Mouse (Mus musculus) CH12.LX (cell line): ENCODE measurements at regions not wholly inside any gene's neighbourhood (a gene's known extent, or its start where the extent isn't known, plus 50 kb on each side); places are given as distances from the start of the nearest gene placed in this dataset.

Experiments
- DNase-seq: peaks from one replicate; pipeline ENCODE4 v3.0.0-alpha.2; 2013; ENCODE audit errors: extremely low read depth
- H3K27ac ChIP-seq: 2 replicates; pipeline ENCODE4 v1.5.1; 2012; ENCODE audit warnings: low read depth, mild to moderate bottlenecking, control low read depth, moderate library complexity; ENCODE audit not compliant: insufficient read depth
- H3K27me3 ChIP-seq: replicated peaks from 2 replicates; pipeline ENCODE3; 2012; ENCODE audit warnings: inconsistent platforms
- H3K36me3 ChIP-seq, 2 experiments: replicated peaks in 1 of 2; 2 replicates each; pipeline versions ENCODE3 to v1.6.1; 2012; ENCODE audit warnings: inconsistent platforms in 1 of 2, low read length in 1 of 2, mild to moderate bottlenecking in 1 of 2, mixed read lengths in 1 of 2, moderate library complexity in 1 of 2; ENCODE audit not compliant: control insufficient read depth in 1 of 2, insufficient read depth in 1 of 2
- H3K4me1 ChIP-seq, 2 experiments: 2 replicates each; pipeline ENCODE4 v1.6.1; 2012; ENCODE audit warnings: inconsistent platforms in 1 of 2, moderate library complexity in 1 of 2; ENCODE audit not compliant: insufficient read depth in 2 of 2, control insufficient read depth in 1 of 2
- H3K4me2 ChIP-seq: 2 replicates; pipeline ENCODE4 v1.6.1; 2012; ENCODE audit warnings: low read depth, mild to moderate bottlenecking, control low read depth; ENCODE audit not compliant: poor library complexity, insufficient read depth, severe bottlenecking
- H3K4me3 ChIP-seq, 3 experiments: fragments of 150-350 bp in 1 of 3; sonication (generic) in 1 of 3; replicated peaks in 1 of 3; 2 replicates each; pipeline versions ENCODE3 to v1.5.1; 2011 to 2012; ENCODE audit warnings: low read depth in 2 of 3, low read length in 2 of 3, mild to moderate bottlenecking in 2 of 3, moderate library complexity in 2 of 3, control low read depth in 1 of 3, improper control_type of control experiment in 1 of 3, inconsistent platforms in 1 of 3, mixed read lengths in 1 of 3; ENCODE audit not compliant: poor library complexity in 1 of 3
- H3K79me2 ChIP-seq: replicated peaks from 2 replicates; pipeline ENCODE4 v1.6.1; 2012; ENCODE audit warnings: mild to moderate bottlenecking, moderate library complexity; ENCODE audit not compliant: control insufficient read depth, poor library complexity, insufficient read depth, severe bottlenecking; ENCODE audit errors: extremely low read depth
- H3K9ac ChIP-seq: 2 replicates; pipeline ENCODE4 v1.6.1; 2012; ENCODE audit warnings: low read depth, mild to moderate bottlenecking, control low read depth, moderate library complexity; ENCODE audit not compliant: insufficient read depth
- H3K9me3 ChIP-seq: replicated peaks from 2 replicates; pipeline ENCODE3; 2012; ENCODE audit warnings: low read length, inconsistent platforms, mixed read lengths
- BHLHE40 ChIP-seq: IDR thresholded peaks from 2 replicates; pipeline ENCODE4 v1.6.1; 2011; ENCODE audit warnings: mild to moderate bottlenecking, low read depth, low read length, improper control_type of control experiment
- CHD1 ChIP-seq: IDR thresholded peaks from 2 replicates; pipeline ENCODE4 v1.6.1; 2012; ENCODE audit warnings: low read depth, low read length, improper control_type of control experiment, inconsistent platforms
- E2F4 ChIP-seq: IDR thresholded peaks from 2 replicates; pipeline ENCODE4 v1.6.1; 2011; ENCODE audit warnings: low read depth, low read length, improper control_type of control experiment; ENCODE audit not compliant: insufficient replicate concordance
- ELF1 ChIP-seq: IDR thresholded peaks from 2 replicates; pipeline ENCODE4 v1.6.1; 2014; ENCODE audit warnings: low read depth, mild to moderate bottlenecking, inconsistent platforms, low read length, improper control_type of control experiment
- GABPA ChIP-seq: IDR thresholded peaks from 2 replicates; pipeline ENCODE4 v1.6.1; 2012; ENCODE audit warnings: low read depth, low read length, improper control_type of control experiment, inconsistent platforms; ENCODE audit not compliant: insufficient replicate concordance
- HCFC1 ChIP-seq: IDR thresholded peaks from 2 replicates; pipeline ENCODE4 v1.6.1; 2012; ENCODE audit warnings: low read depth, mild to moderate bottlenecking, inconsistent platforms, low read length, improper control_type of control experiment
- IRF4 ChIP-seq: IDR thresholded peaks from 2 replicates; pipeline ENCODE4 v1.6.1; 2014; ENCODE audit warnings: low read depth, mild to moderate bottlenecking, inconsistent platforms, low read length, improper control_type of control experiment
- JUN ChIP-seq: IDR thresholded peaks from 2 replicates; pipeline ENCODE4 v1.6.1; 2011; ENCODE audit warnings: low read depth, mild to moderate bottlenecking, low read length, improper control_type of control experiment, moderate library complexity; ENCODE audit not compliant: insufficient read depth
- JUND ChIP-seq: conservative IDR thresholded peaks from 2 replicates; pipeline ENCODE4 v1.6.1; 2011; ENCODE audit warnings: low read depth, low read length, improper control_type of control experiment
- MAFK ChIP-seq: IDR thresholded peaks from 2 replicates; pipeline ENCODE4 v1.6.1; 2011; ENCODE audit warnings: low read length, improper control_type of control experiment; ENCODE audit not compliant: insufficient replicate concordance
- MXI1 ChIP-seq: IDR thresholded peaks from 2 replicates; pipeline ENCODE4 v1.6.1; 2011; ENCODE audit warnings: mild to moderate bottlenecking, low read depth, low read length, improper control_type of control experiment
- MYC ChIP-seq: IDR thresholded peaks from 2 replicates; pipeline ENCODE4 v1.6.1; 2011; ENCODE audit warnings: low read depth, mild to moderate bottlenecking, improper control_type of control experiment, low read length
- PAX5 ChIP-seq: IDR thresholded peaks from 2 replicates; pipeline ENCODE4 v1.6.1; 2012; ENCODE audit warnings: low read length, inconsistent platforms, mixed read lengths
- POLR2AphosphoS2 ChIP-seq: IDR thresholded peaks from 2 replicates; pipeline ENCODE4 v1.6.1; 2011; ENCODE audit warnings: low read depth, low read length, improper control_type of control experiment
- RAD21 ChIP-seq: IDR thresholded peaks from 2 replicates; pipeline ENCODE4 v1.6.1; 2011; ENCODE audit warnings: low read depth, mild to moderate bottlenecking, low read length, improper control_type of control experiment, moderate library complexity
- RCOR1 ChIP-seq: conservative IDR thresholded peaks from 2 replicates; pipeline ENCODE4 v1.6.1; 2012; ENCODE audit warnings: low read depth, mild to moderate bottlenecking, inconsistent platforms, low read length, improper control_type of control experiment
- SIN3A ChIP-seq: IDR thresholded peaks from 2 replicates; pipeline ENCODE4 v1.6.1; 2012; ENCODE audit warnings: low read length, improper control_type of control experiment, inconsistent platforms
- TBP ChIP-seq: conservative IDR thresholded peaks from 2 replicates; pipeline ENCODE4 v1.6.1; 2011; ENCODE audit warnings: low read depth, low read length, improper control_type of control experiment
- UBTF ChIP-seq: IDR thresholded peaks from 2 replicates; pipeline ENCODE4 v1.6.1; 2012; ENCODE audit warnings: low read depth, mild to moderate bottlenecking, inconsistent platforms, low read length, improper control_type of control experiment, moderate library complexity
- USF2 ChIP-seq: conservative IDR thresholded peaks from 2 replicates; pipeline ENCODE4 v1.6.1; 2011; ENCODE audit warnings: low read depth, low read length, improper control_type of control experiment
- ZMIZ1 ChIP-seq: IDR thresholded peaks from 2 replicates; pipeline ENCODE4 v1.6.1; 2012; ENCODE audit warnings: low read depth, mild to moderate bottlenecking, inconsistent platforms, low read length, improper control_type of control experiment
- ZNF384 ChIP-seq: IDR thresholded peaks from 2 replicates; pipeline ENCODE4 v1.6.1; 2012; ENCODE audit warnings: low read depth, low read length, improper control_type of control experiment, inconsistent platforms
- dilution Hi-C: fragments of 300-500 bp; cut with MboI; formaldehyde crosslinking; loops from 2 replicates; pipeline ENCODE4 v1.14.3; 2020; ENCODE audit warnings: low sequenced_read_pairs; ENCODE audit not compliant: extremely low pct_unique_long_range_greater_than_20kb, extremely low pct_ligation_motif_present
- in situ Hi-C: fragments of 300-500 bp; cut with MboI; formaldehyde crosslinking; loops from 3 replicates; pipeline ENCODE4 v1.14.3; 2019; ENCODE audit warnings: low sequenced_read_pairs, low pct_ligation_motif_present, low pct_unique_long_range_greater_than_20kb, mixed read lengths

GRCm38 (mm10) chr10:15426746-15427145, 708.7 kb upstream of the Gje1 start:
- no peaks in the 10 kb centered on the region for H3K4me1 ChIP-seq
- no peak overlapping the region for H3K9ac ChIP-seq
- H3K36me3 ChIP-seq: no peaks in the 10 kb centered on the region
- H3K9me3 ChIP-seq: no peaks in the 10 kb centered on the region
- no peak overlapping the region for H3K4me3 ChIP-seq
- in situ Hi-C loops (no loop called here), dilution Hi-C loops (no loop called here)
- no peaks in the 10 kb centered on the region for H3K79me2 ChIP-seq
- no peaks in the 10 kb centered on the region for H3K27me3 ChIP-seq
- no peak for DNase-seq
- no peak overlapping the region for H3K27ac ChIP-seq
- TF ChIP-seq BHLHE40: no peak
- TF ChIP-seq RCOR1: no peak
- TF ChIP-seq POLR2AphosphoS2: no peak
- no peak for TF ChIP-seq JUN
- TF ChIP-seq ZMIZ1: no peak
- no peak for TF ChIP-seq ZNF384
- no peak for TF ChIP-seq ELF1
- TF ChIP-seq MAFK: no peak
- no peak for TF ChIP-seq UBTF
- no peak overlapping the region for H3K4me2 ChIP-seq

DNA sequence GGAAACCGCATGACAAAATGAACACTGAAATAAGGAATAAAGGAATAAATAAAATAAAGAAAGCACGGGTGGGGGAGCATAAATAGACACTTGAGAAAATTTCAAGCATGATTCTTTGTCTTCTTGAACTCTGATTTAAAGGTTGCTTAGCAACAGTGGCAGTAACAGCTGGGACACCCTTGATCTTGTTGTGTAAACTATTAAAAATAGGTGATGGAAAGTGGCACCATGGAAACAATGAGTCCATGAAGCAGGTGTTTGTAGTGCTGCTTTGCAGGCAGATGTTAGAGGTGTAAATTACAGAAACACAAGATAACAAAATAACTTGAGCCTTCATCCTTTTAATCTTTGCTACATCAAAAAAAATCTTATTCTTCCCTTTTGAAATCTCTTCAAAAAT, 688.2 kb upstream of the Gje1 start:
- no peaks in the 10 kb centered on the region for H3K79me2 ChIP-seq
- no peak overlapping the region for H3K4me3 ChIP-seq
- dilution Hi-C loops: no loop called here
- TF ChIP-seq HCFC1 (no peak), GABPA (no peak), PAX5 (no peak), TBP (no peak), IRF4 (no peak), MXI1 (no peak), RAD21 (no peak), SIN3A (no peak), UBTF (no peak), E2F4 (no peak), ZNF384 (no peak), USF2 (no peak), MYC (no peak), ZMIZ1 (no peak), CHD1 (no peak), JUND (no peak)
- no peak overlapping the region for H3K4me2 ChIP-seq
- H3K9ac ChIP-seq: no peak overlapping the region
- in situ Hi-C loops: no loop called here
- H3K27me3 ChIP-seq: no peaks in the 10 kb centered on the region
- no peak overlapping the region for H3K27ac ChIP-seq
- H3K9me3 ChIP-seq: no peaks in the 10 kb centered on the region
- peak; percentile 22 for DNase-seq
- H3K36me3 ChIP-seq: no peaks in the 10 kb centered on the region
- H3K4me1 ChIP-seq: no peaks in the 10 kb centered on the region
